Mouse (Mus musculus): ENCODE data around the gene Dnmt1.

GRCm38 (mm10) chr9:20956989-20957388 lies 2.7 kb downstream of the Dnmt1 start:
- TF ChIP-seq EP300 (IDR thresholded peaks at IDR 0.05; ENCODE audit: low read length) = no peak
- TF ChIP-seq CTCF (conservative IDR thresholded peaks at IDR 0.05 in 1 of 2, IDR thresholded peaks at IDR 0.05 in 1 of 2; ENCODE audit: low read depth in 2 of 2, low read length in 2 of 2) = no peak
- no peak for TF ChIP-seq USF1 (IDR thresholded peaks at IDR 0.05; ENCODE audit: low read depth, low read length)
- TF ChIP-seq ETS1 (conservative IDR thresholded peaks at IDR 0.05; ENCODE audit: low read depth, low read length) = no peak
- TF ChIP-seq POLR2A (IDR thresholded peaks at IDR 0.05; ENCODE audit: low read depth, low read length) = no peak
- TF ChIP-seq E2F4 (IDR thresholded peaks at IDR 0.05; ENCODE audit: insufficient replicate concordance, low read depth, low read length) = no peak
- TF ChIP-seq JUND (conservative IDR thresholded peaks at IDR 0.05; ENCODE audit: low read depth, low read length) = no peak
- TF ChIP-seq TBP (conservative IDR thresholded peaks at IDR 0.05; ENCODE audit: low read depth, low read length) = no peak
- no peak for TF ChIP-seq ZMIZ1 (IDR thresholded peaks at IDR 0.05; ENCODE audit: low read depth, low read length)
- TF ChIP-seq MAX (IDR thresholded peaks at IDR 0.05; ENCODE audit: low read length) = no peak
- TF ChIP-seq IRF4 (IDR thresholded peaks at IDR 0.05; ENCODE audit: low read depth, low read length) = no peak
- no peak for TF ChIP-seq USF2 (conservative IDR thresholded peaks at IDR 0.05; ENCODE audit: low read depth, low read length)
- TF ChIP-seq KAT2A (IDR thresholded peaks at IDR 0.05; ENCODE audit: insufficient replicate concordance, low read length) = no peak

All from CH12.LX (cell line).